Mouse (Mus musculus): ENCODE data around the gene AI837181.

AI837181 gene

GRCm38 (mm10) chr19:5471846-5472245 is 46.9 kb downstream of the AI837181 start:
- no peak for TF ChIP-seq GATA4 (IDR thresholded peaks at IDR 0.05; ENCODE audit: insufficient replicate concordance, low read length)

- no peak for TF ChIP-seq GATA4 (IDR thresholded peaks at IDR 0.05; ENCODE audit: insufficient replicate concordance, low read length)
These were observed 47.9 kb downstream of the AI837181 start for GRCm38 (mm10) chr19:5472857-5473256.

GRCm38 (mm10) chr19:5473720-5474119 is 48.8 kb downstream of the AI837181 start, which contains the start of gene Efemp2:
TSS of gene Efemp2 (plus strand) at chr19:5473954.
- TF ChIP-seq GATA4 (IDR thresholded peaks at IDR 0.05; ENCODE audit: insufficient replicate concordance, low read length) = peak; percentile 21; the same call in 1 of the 2 replicates

GRCm38 (mm10) chr19:5474281-5475068 is 49.5 kb downstream of the AI837181 start:
- TF ChIP-seq GATA4 (IDR thresholded peaks at IDR 0.05; ENCODE audit: insufficient replicate concordance, low read length) = no peak

- TF ChIP-seq GATA4 (IDR thresholded peaks at IDR 0.05; ENCODE audit: insufficient replicate concordance, low read length) = no peak
These were observed 50.2 kb downstream of the AI837181 start for GRCm38 (mm10) chr19:5475069-5475714.

Data from liver, adult (tissue).